Mouse (Mus musculus): ENCODE measurements around the gene Olfr845.

The Olfr845 gene

GRCm38 (mm10) chr9:19336157-19336556, at the start of gene Olfr845:
Gene Olfr845, plus strand, starts transcription at chr9:19336457.
- no peak for DNase-seq (ENCODE audit: low read depth, low spot score)

DNA sequence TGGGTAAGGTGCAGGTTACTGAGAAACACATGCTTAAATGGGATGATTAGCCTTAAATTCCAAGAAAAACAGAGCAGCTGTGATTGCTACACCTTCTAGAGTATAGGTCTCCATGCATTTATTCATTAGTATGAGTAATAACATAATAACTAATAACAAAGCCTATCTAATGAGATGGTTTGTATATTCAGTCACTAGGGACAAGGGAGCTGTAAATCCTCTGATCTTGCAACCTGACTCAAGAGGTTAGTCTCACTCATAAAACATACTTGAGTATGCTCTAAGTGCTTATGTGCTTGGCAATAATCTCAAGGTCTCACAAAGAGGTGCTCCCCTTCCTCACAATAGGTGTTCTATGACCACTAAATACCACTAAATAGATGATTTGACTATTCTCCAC, 20.2 kb upstream of the Olfr845 start, which contains the start of gene Olfr844:
Gene Olfr844, plus strand, starts transcription at position 301 of the 400 bp plus-strand sequence.
- DNase-seq (ENCODE audit: low read depth, low spot score) = no peak

DNA sequence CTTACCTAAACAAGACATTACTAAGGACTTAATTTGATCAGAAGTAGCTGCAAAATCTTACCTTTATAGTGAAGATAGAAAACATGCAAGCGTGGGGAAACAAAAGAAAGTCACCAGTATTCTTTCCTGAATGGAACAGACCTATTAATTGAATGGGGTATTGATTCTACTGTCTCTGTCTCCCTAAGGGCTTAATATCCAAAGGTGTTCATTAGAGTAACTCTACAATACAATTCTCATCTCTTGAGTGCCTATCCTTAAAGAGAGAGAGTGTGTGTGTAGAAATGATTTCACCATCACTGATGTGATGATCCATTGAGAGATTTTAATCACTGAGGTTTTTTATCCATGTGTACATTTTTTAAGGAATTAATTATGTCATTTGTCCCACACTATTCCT, 27.6 kb downstream of the Olfr845 start, which contains the start of gene Olfr846:
Gene Olfr846, minus strand, starts transcription at position 101 of the 400 bp plus-strand sequence.
- no peak for DNase-seq (ENCODE audit: low read depth, low spot score)

GRCm38 (mm10) chr9:19378569-19378968, 42.3 kb downstream of the Olfr845 start, which contains the start of gene Olfr847:
Gene Olfr847, minus strand, starts transcription at chr9:19378669.
- DNase-seq (ENCODE audit: low read depth, low spot score) = no peak
